Mouse (Mus musculus) heart, embryonic 12.5 days (tissue): ENCODE measurements around the gene Cntd1. TPM values are rescaled to one million over a fixed set of nuclear protein-coding genes. Genes with fewer than 3 reads are reported as not detected.

Experiments used
- ATAC-seq: fragments of 200-750 bp; cut with Nextera tagmentation; 2 replicates; pipeline ENCODE4 v1.8.0; 2017; ENCODE audit warnings: moderate TSS enrichment, moderate library complexity; ENCODE audit not compliant: insufficient number of reproducible peaks, low FRiP score
- H3K27ac ChIP-seq: fragments of 300-500 bp; sonication (generic); 2 replicates; pipeline ENCODE4 v1.5.1; 2016; ENCODE audit warnings: mild to moderate bottlenecking, moderate library complexity; ENCODE audit not compliant: poor library complexity, severe bottlenecking
- H3K27me3 ChIP-seq: fragments of 300-500 bp; sonication (generic); replicated peaks from 2 replicates; pipeline ENCODE4 v1.6.1; 2016; ENCODE audit warnings: mild to moderate bottlenecking, moderate library complexity
- H3K36me3 ChIP-seq: fragments of 300-500 bp; sonication (generic); 2 replicates; pipeline ENCODE4 v1.6.1; 2016; ENCODE audit warnings: mild to moderate bottlenecking, moderate library complexity
- H3K4me1 ChIP-seq: fragments of 300-500 bp; sonication (generic); replicated peaks from 2 replicates; pipeline ENCODE4 v1.6.1; 2016; ENCODE audit warnings: mild to moderate bottlenecking
- H3K4me2 ChIP-seq: fragments of 300-500 bp; sonication (generic); 2 replicates; pipeline ENCODE4 v1.6.1; 2016; ENCODE audit warnings: mild to moderate bottlenecking, moderate library complexity
- H3K4me3 ChIP-seq: fragments of 300-500 bp; sonication (generic); 2 replicates; pipeline ENCODE4 v1.5.1; 2016; ENCODE audit warnings: mild to moderate bottlenecking
- H3K9ac ChIP-seq: fragments of 300-500 bp; sonication (generic); 2 replicates; pipeline ENCODE4 v1.6.1; 2016; ENCODE audit warnings: mild to moderate bottlenecking, moderate library complexity
- H3K9me3 ChIP-seq: fragments of 300-500 bp; sonication (generic); replicated peaks from 2 replicates; pipeline ENCODE4 v1.6.1; 2016; ENCODE audit warnings: mild to moderate bottlenecking, moderate library complexity
- WGBS: fragments of 180-500 bp; shearing (Covaris S2); methylation state at CpG from one replicate; pipeline ENCODE4 v1.1.7; 2016; 5-methylcytosine and 5-hydroxymethylcytosine counted together
- polyA plus RNA-seq: library from polyadenylated mRNA; unstranded; fragments of >200 nt; fragmentation: Nextera tagmentation; extraction: Ambion mirVana; gene quantifications from 2 replicates; pipeline ENCODE4 v1.2.1, GENCODE M21; 2016

Cntd1 gene
- polyA plus RNA-seq = 0.81 and 1.5 TPM in 2 replicates

- H3K9me3 ChIP-seq = no peaks in the 10 kb centered on the region
- peaks cover 28% of the 10 kb centered on the region for H3K4me1 ChIP-seq
- H3K9ac ChIP-seq = peak within 1 kb of the TSS; percentile 86
- peaks cover 14% of the 10 kb centered on the region for H3K36me3 ChIP-seq
- H3K4me2 ChIP-seq = peak within 1 kb of the TSS; percentile 87
- peak within 1 kb of the TSS; percentile 78 for H3K27ac ChIP-seq
- ATAC-seq = peak; percentile 94
- peak within 1 kb of the TSS; percentile 84 for H3K4me3 ChIP-seq
- 8% methylated on average over 45 of the region's 45 CpGs for WGBS
- 0 out of 2 replicates have a peak, but pooled peaks cover 9% of the 10 kb centered on the region for H3K27me3 ChIP-seq
Measured at GRCm38 (mm10) chr11:101278223-101279192, at the start of gene Cntd1, which contains the start of gene Coa3. Gene Cntd1, plus strand, starts transcription at chr11:101279012. Gene Coa3, minus strand, starts transcription at chr11:101279114.

- Histone ChIP-seq H3K4me3 (no peak overlapping the region), H3K27ac (peak overlapping the region; percentile 92), H3K4me2 (no peak overlapping the region), H3K27me3 (no peaks in the 10 kb centered on the region), H3K4me1 (peaks cover 32% of the 10 kb centered on the region), H3K9me3 (no peaks in the 10 kb centered on the region), H3K36me3 (no peaks in the 10 kb centered on the region), H3K9ac (no peak overlapping the region)
- WGBS = 23% methylated on average over 8 of the region's 8 CpGs
- ATAC-seq = no peak
Measured at GRCm38 (mm10) chr11:101229361-101229900, 49.4 kb upstream of the Cntd1 start.

GRCm38 (mm10) chr11:101230061-101230511, 48.7 kb upstream of the Cntd1 start:
- H3K4me2 ChIP-seq = no peak overlapping the region

GRCm38 (mm10) chr11:101230526-101230925, 48.3 kb upstream of the Cntd1 start:
- ATAC-seq = no peak
- Histone ChIP-seq H3K4me2 (peak overlapping the region; percentile 57; the same call in 1 of the 2 replicates), H3K36me3 (no peaks in the 10 kb centered on the region), H3K27ac (peak overlapping the region; percentile 92), H3K9ac (no peak overlapping the region), H3K9me3 (no peaks in the 10 kb centered on the region), H3K4me1 (peaks cover 26% of the 10 kb centered on the region), H3K4me3 (no peak overlapping the region), H3K27me3 (no peaks in the 10 kb centered on the region)
- 31% methylated on average over 5 of the region's 5 CpGs for WGBS

More at GRCm38 (mm10) chr11:101230061-101230511, 48.7 kb upstream of the Cntd1 start:
- ATAC-seq = no peak
- Histone ChIP-seq H3K9ac (no peak overlapping the region), H3K27me3 (no peaks in the 10 kb centered on the region), H3K4me3 (no peak overlapping the region), H3K4me1 (peaks cover 30% of the 10 kb centered on the region), H3K36me3 (no peaks in the 10 kb centered on the region), H3K9me3 (no peaks in the 10 kb centered on the region), H3K27ac (peak overlapping the region; percentile 92)
- 48% methylated on average over 2 of the region's 2 CpGs for WGBS

GRCm38 (mm10) chr11:101230991-101231871, 47.6 kb upstream of the Cntd1 start:
- Histone ChIP-seq H3K27me3 (no peaks in the 10 kb centered on the region), H3K4me1 (peaks cover 25% of the 10 kb centered on the region), H3K36me3 (no peaks in the 10 kb centered on the region), H3K4me2 (peak overlapping the region; percentile 57), H3K4me3 (peak overlapping the region; percentile 17), H3K9ac (peak overlapping the region; percentile 56), H3K27ac (peak overlapping the region; percentile 92), H3K9me3 (no peaks in the 10 kb centered on the region)
- WGBS = 11% methylated on average over 18 of the region's 18 CpGs
- ATAC-seq = 0 out of 2 replicates have a peak, but pooled peaks have one; percentile 28

- peak; percentile 90 for ATAC-seq
Measured at GRCm38 (mm10) chr11:101232010-101232839, 46.6 kb upstream of the Cntd1 start.

GRCm38 (mm10) chr11:101233240-101233639, 45.6 kb upstream of the Cntd1 start:
- Histone ChIP-seq H3K4me1 (peaks cover 29% of the 10 kb centered on the region), H3K36me3 (no peaks in the 10 kb centered on the region), H3K9ac (no peak overlapping the region), H3K4me3 (no peak overlapping the region), H3K27me3 (no peaks in the 10 kb centered on the region), H3K9me3 (no peaks in the 10 kb centered on the region), H3K4me2 (no peak overlapping the region), H3K27ac (no peak overlapping the region)
- ATAC-seq = no peak
- 74% methylated on average over 1 of the region's 1 CpGs for WGBS

More at GRCm38 (mm10) chr11:101232010-101232839, 46.6 kb upstream of the Cntd1 start:
- peak overlapping the region; percentile 56; the same call in 1 of the 2 replicates for H3K9ac ChIP-seq
- peaks cover 25% of the 10 kb centered on the region for H3K4me1 ChIP-seq
- peak overlapping the region; percentile 57 for H3K4me2 ChIP-seq
- H3K9me3 ChIP-seq = no peaks in the 10 kb centered on the region
- 37% methylated on average over 6 of the region's 6 CpGs for WGBS
- no peaks in the 10 kb centered on the region for H3K36me3 ChIP-seq
- H3K27ac ChIP-seq = peak overlapping the region; percentile 92
- H3K4me3 ChIP-seq = peak overlapping the region; percentile 17; the same call in 1 of the 2 replicates
- no peaks in the 10 kb centered on the region for H3K27me3 ChIP-seq

- Histone ChIP-seq H3K9ac (no peak overlapping the region), H3K4me1 (peaks cover 29% of the 10 kb centered on the region), H3K4me3 (no peak overlapping the region), H3K4me2 (no peak overlapping the region), H3K27me3 (no peaks in the 10 kb centered on the region), H3K27ac (no peak overlapping the region), H3K9me3 (no peaks in the 10 kb centered on the region), H3K36me3 (no peaks in the 10 kb centered on the region)
- ATAC-seq = no peak
Measured at GRCm38 (mm10) chr11:101234124-101234523, 44.7 kb upstream of the Cntd1 start.

GRCm38 (mm10) chr11:101235429-101235828, 43.4 kb upstream of the Cntd1 start:
- Histone ChIP-seq H3K9me3 (no peaks in the 10 kb centered on the region), H3K36me3 (no peaks in the 10 kb centered on the region), H3K4me1 (peaks cover 21% of the 10 kb centered on the region), H3K27me3 (no peaks in the 10 kb centered on the region), H3K4me2 (no peak overlapping the region), H3K27ac (no peak overlapping the region), H3K4me3 (no peak overlapping the region), H3K9ac (no peak overlapping the region)
- no peak for ATAC-seq

GRCm38 (mm10) chr11:101236782-101237181, 42.0 kb upstream of the Cntd1 start:
- Histone ChIP-seq H3K9ac (no peak overlapping the region), H3K27ac (no peak overlapping the region; the same call in 1 of the 2 replicates), H3K9me3 (no peaks in the 10 kb centered on the region), H3K4me3 (no peak overlapping the region), H3K36me3 (no peaks in the 10 kb centered on the region), H3K4me1 (peaks cover 7% of the 10 kb centered on the region), H3K4me2 (no peak overlapping the region), H3K27me3 (no peaks in the 10 kb centered on the region)
- 87% methylated on average over 5 of the region's 5 CpGs for WGBS
- no peak for ATAC-seq
